Mouse (Mus musculus): ENCODE data around the gene Sfmbt1.

GRCm38 (mm10) chr14:30757239-30757638 lies 42.6 kb downstream of the Sfmbt1 start:
- TF ChIP-seq POLR2A (IDR thresholded peaks at IDR 0.05; ENCODE audit: borderline replicate concordance, low read depth, low read length) (no peak), CTCF (IDR thresholded peaks at IDR 0.05; ENCODE audit: low read depth, low read length) (no peak)
